Mouse (Mus musculus) kidney, adult 9 months (tissue): ENCODE measurements around the gene Trim17.

ENCODE experiments used
- DNase-seq: peaks from one replicate; pipeline ENCODE4 v3.0.0; 2022

Trim17 gene

DNA sequence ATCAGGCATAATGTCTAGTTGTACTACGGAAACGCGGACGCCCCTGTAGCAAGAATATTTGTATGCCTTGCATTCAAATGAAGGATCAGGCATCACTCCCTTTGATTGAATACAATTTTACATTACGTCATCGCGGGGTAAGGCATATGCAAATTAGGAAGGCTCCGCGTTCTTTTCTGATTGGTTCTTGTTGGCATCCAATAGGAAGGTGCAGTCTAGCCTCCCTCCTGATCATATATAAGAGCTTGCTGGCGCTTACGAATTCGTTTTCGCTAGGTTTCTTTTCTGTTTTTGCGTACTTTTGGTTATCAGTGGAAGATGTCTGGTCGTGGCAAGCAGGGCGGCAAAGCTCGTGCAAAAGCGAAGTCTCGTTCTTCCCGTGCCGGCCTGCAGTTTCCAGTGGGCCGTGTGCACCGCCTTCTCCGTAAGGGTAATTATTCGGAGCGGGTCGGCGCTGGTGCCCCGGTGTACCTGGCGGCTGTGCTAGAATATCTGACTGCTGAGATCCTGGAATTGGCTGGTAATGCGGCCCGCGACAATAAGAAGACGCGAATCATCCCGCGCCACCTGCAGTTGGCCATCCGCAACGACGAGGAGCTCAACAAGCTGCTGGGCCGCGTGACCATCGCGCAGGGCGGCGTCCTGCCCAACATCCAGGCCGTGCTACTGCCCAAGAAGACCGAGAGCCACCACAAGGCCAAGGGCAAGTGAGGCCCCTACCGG, at the start of gene Trim17, which contains the start of gene Hist3h2a:
Gene Trim17, plus strand, starts transcription at position 266 of the 723 bp plus-strand sequence.
Gene Hist3h2a, plus strand, starts transcription at position 266 of the 723 bp plus-strand sequence.
- peak; percentile 98 for DNase-seq

DNA sequence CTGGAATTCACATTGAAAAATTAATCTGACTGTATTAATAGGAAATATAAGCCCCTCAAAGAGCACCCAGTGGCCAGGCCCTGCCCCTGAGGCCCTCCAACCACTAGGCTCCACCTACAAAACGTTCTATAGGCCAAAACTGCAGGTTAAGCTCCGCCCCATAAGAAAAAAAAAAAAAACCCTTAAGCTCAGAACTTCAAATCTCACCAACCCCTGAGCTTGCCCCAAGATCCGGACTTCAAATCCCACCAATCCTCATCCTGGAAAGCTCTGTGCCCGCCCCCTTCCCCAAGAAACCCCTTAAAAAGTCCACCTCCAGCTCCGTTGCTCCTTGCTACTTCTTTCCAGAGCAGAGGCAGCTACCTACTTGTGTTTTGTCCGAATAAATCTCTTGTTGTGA, 49.6 kb upstream of the Trim17 start:
- peak; percentile 35 for DNase-seq

DNA sequence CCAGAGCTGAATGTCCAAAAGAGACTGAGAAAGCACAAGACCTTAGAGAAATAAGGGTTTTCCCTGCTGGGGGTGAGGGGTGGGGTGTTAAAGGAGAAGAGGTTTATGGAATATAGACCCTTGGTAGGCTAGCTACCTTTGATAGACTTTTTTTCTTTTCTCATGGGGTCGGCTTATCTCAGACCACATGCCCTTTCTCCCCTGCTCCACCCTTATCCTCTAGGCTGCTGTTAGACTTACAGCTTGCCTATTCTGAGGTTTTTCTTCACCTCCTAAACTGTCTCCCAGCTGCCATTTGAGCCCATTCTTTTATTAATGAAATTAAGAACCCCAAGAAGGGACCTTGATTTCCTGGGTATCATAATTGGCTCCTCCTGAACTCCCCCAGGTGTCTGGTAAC, 40.7 kb upstream of the Trim17 start:
- no peak for DNase-seq

DNA sequence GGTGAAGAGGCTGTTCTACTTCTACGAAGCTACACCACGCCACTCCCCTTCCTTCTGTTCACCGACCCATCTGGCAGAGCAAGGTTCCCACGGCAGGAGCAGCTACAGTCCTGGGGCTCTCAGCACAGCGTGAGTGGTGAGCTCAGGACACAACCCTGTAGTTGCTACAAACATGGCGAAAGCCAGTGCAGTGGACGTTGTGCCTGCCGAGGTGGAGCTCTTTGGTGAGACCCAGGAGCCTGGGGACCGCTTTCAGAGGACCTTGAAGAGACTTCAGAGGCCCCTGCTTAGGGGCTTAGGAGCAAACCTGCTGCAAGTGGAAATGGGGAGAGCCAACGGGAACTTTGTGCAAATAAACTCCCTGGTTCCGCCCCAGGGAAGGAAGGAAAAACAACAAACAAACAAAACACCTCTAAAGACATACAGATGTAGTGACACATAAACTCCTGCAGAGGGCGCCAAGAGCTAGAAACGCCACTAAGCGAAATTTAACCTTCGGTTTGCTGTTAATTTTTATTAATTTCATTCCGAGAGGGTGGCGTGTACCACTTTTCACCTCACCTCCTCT, 39.9 kb upstream of the Trim17 start:
- DNase-seq, result peak; percentile 34

DNA sequence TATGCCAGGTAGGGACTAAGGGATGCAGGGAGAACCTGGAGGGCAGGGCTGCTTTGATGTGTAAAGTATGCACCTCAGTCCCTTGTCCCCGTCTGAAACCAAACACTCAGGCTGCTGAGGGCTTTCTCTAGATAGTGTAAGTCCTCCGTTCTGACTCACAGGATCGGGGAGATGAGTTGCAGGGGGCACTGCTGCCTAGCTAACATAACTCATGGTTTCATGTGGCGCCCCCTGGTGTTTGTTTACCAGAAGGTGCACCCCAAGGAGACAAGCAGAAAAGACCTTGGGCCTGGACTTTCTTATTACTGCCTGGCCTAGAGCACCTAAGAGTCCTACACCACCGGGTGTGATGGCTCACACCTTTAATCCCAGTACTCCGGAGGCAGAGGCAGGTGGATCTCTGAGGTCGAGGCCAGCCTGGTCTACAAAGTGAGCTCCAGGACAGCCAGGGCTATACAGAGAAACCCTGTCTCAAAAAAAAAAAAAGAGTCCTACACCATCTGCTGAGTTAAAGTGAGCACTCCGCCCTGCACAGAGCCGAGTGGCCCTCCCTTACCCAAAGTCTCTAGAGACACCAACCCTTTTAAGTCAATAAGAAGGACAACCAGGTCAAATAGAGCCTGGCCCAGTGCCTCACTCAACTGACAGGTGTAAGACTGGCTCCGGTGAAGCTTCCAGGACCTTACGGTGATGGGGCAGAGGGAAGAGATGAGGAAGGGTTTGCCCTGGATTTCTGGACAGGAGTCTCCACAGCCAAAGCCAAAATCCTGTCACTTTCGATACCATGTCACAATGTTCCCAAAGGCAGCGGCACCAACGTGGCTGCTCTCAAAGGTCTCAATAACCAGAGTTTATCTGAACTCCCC, 37.4 kb upstream of the Trim17 start:
- peak; percentile 48 for DNase-seq

DNA sequence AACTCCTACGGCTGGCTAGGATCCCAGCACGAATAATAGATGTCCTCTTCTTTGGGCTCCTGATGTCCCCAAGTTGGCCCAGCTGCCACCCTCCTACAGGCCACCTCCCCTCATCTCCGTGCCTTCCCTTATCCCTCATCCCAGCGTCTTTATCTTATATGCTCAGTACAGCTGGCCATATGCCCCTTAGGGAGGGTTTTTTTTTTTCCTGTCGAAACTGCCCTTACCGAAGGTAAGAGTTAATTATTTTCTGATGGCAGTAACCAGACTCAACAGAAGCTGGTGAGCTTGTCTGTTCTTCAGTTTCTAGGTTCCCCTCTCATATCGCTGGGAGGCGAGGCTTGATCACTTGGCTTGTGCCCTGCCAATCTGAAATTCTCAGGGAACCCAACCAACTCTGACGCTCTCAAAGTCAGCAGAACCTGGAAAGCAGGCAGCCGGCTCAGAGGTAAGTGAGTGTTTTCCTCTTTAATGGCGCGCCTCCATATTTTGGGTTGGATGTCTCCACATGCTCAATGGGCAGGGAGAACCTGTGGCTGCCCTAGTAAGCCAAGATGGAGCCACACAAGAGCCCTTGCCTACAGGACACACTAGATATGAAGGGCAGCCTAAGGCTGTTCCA, 36.6 kb upstream of the Trim17 start, which contains the start of gene Btnl10:
Gene Btnl10, plus strand, starts transcription at position 164 of the 622 bp plus-strand sequence.
- DNase-seq, result no peak

DNA sequence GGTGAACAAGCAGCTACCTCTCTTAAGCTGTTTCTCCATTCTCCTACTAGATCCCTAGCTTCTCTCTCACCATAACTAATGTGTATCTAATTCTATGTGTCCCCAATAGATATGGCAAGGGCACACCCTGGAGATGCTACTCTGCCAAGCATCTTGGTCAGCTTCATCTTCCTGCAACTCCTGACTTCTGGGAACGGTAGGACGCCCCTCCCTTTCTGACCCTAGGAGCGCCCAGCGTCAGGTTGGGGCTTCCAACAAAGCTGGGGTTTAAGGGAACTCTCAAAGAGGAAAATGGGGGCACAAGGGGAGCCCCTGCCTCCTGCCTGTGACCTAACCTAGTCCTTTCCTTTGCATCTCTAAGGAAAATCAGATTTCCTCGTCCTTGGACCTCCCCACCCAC, 35.7 kb upstream of the Trim17 start:
- no peak for DNase-seq

DNA sequence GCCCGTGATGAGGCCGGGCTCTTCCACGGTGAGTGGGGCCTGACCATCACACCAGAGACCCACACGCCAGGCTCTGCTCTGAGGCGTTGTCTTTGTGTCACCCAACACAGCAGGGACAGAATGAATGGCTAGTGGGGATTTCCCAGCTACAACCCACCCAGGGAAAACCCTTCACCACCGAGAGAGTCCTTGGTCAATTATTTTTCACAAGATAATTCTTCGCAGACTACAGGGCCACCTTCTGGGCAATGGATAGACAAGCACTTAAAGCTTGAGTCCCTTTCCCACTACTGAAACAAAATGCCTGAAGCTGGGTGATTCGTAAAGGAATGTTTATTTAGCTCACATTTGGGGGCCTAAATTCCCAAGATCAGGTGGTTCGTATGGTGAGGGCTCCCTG, 32.1 kb upstream of the Trim17 start:
- DNase-seq, result no peak

DNA sequence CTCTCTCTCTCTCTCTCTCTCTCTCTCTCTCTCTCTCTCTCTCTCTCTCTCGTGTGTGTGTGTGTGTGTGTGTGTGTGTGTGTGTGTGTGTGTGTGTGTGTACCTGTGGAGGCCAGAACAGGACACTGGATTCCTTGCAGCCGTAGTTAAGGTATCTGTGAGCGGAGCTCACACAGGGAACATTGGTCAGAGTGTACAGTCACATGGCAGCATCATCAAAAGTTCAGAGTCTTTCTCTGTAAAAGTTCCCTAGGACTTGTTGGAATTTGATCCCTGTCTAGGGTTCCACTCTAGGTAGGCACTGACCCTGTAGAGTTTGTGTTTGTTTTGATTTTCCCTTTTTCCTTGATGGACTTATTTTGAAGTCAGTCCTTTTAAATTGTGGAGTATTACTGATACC, 27.8 kb upstream of the Trim17 start:
- DNase-seq, result peak; percentile 81

DNA sequence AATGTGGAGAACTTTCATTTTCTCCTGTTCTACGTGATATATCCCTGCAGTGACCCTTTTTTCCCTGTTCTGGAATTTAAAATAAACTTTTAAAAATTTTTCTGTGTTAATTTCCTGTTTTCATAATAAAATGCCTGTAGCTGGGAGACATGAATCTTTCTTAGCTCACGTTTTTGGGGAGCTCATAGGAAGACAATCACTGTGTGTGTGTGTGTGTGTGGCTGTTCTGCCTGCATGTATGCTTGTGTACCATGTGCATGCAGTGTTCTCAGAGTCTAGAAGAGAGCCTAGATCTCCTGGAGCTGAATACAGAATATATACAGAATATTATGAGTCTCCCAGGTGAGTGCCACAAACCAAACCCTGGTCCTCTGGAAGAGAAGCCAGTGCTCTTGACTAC, 27.4 kb upstream of the Trim17 start:
- DNase-seq, result no peak

DNA sequence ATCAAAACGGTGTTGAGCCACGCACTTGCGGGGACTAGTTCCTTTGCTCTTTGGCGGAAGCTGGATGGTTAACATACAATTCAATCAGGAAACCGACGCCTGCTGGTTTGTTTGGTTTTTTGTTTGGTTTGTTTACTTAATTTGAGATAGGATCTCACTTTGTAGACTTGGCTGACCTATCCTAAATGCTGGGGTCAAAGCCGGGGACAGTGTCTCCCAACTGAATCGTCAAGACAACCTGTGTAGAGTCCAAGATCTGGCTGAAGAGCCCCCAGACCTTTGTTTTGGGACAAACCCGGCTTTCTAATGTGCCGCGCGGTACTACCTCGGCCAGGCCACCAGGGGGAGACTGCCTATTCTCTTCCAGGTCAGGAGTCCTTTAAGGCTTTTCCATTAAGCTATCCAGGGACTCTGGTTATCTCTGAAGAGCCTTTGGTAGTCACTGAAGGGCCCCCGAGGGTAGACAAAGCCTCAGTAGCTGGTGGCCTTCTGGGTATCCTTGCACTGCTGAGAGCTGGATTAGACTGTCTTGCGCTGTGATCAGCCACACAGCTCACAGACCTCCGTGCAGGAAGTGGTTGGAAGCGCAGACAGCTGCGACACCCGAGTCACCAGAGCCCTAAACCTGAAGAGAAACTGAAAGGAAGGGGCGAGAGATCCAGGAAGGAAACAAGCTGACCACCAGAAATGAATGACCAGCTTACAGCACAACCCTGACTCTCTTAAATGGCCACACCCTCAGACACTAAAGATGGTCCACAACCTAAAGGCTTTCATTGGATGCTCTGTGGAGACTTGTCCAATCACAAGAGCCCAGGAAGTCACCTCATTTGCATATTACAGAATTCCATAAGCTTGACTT, 26.5 kb upstream of the Trim17 start:
- DNase-seq, result peak; percentile 71

DNA sequence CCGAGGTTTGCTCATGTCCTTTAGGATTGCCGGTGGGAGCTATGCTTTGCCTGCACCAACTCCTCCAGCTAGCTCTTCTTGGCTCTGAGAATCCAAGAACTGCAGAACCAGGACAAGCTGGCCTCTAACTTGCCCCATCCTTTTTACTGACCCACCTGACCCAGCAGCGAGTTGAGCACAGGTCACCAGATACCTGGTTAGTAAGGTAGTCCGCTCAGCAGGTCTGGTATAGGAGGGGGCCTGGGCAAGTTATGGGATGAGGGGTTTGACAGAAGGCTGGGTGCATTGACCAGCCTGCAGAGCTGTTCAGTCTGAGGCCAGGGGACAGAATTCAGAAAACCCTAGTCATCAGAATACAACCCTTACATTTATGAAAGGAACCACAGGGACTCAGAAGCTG, 25.4 kb upstream of the Trim17 start:
- no peak for DNase-seq

DNA sequence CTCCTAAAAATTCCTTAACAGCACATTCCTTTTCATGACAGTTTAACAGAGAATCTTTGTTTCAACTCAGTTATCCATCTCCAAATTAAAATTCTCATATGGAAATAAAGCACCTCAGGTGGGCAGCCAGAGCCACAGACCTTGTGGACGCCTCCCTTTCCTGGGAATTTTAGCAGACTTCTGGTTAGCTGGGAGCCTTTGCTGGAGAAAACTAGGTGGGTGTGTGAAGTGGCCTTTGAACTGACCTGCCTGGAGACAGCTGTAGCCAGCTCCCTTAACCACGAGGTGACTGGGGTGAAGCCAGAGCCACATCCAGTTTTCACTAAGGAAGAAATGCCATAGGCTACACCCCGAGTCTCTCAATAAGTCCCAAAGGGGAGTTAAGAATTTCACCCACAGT, 24.8 kb upstream of the Trim17 start:
- DNase-seq, result peak; percentile 67

DNA sequence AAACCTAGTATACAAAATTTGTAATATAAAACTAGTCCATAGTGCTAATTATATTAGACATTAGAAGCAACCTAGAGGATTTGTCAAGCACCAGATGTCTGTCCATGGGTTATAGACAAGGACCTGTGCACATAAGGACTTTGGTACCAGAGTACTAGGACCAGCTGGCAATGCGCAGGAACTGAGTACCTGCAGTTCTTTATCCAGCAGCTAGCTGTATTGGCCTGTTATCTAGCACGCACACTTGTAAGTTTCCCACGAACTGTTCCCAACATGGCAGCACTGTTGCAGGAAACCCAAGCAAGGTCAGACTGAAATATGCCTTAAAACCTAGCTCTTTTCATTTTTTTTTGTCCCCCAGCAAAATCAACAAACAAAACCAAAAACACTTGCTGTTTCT, 24.2 kb upstream of the Trim17 start:
- no peak for DNase-seq

DNA sequence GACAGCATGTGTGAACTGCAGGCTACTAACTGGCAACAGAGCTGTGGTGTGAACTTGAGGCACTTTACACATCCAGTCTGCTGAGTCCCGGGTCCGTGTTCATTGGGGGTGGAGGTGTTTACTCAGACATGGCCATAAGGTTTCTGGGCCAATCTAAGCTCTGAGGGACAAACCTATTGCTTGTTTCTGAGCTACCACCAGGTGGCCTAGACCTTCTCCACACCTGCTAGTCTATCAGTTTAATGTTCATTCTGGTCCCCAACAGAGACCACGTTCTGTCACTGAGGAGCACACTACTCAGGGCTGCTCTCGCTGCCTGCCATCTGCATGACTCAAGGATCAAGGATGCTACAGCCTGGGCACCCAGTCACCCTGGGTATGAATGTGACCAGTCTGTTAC, 22.9 kb upstream of the Trim17 start:
- DNase-seq, result no peak

DNA sequence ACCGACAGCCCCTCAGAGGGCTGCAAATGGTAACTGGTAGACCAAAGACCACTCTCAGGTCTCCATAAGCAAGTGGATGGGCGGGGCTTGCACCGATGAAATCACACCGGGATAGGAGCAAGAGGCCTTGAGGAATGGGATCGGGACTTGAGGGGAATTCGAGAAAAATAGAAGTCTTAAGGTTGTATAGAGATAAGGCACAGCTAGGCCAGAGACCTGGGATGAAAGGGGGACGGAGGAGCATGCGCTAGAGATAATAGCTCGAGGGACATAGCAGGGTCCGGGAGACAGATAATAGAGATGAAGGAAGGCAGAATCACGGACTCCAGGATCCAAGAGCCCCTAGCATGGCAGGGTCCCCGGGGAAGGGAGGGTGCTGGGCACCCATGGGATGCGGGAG, 16.6 kb upstream of the Trim17 start:
- DNase-seq, result no peak

DNA sequence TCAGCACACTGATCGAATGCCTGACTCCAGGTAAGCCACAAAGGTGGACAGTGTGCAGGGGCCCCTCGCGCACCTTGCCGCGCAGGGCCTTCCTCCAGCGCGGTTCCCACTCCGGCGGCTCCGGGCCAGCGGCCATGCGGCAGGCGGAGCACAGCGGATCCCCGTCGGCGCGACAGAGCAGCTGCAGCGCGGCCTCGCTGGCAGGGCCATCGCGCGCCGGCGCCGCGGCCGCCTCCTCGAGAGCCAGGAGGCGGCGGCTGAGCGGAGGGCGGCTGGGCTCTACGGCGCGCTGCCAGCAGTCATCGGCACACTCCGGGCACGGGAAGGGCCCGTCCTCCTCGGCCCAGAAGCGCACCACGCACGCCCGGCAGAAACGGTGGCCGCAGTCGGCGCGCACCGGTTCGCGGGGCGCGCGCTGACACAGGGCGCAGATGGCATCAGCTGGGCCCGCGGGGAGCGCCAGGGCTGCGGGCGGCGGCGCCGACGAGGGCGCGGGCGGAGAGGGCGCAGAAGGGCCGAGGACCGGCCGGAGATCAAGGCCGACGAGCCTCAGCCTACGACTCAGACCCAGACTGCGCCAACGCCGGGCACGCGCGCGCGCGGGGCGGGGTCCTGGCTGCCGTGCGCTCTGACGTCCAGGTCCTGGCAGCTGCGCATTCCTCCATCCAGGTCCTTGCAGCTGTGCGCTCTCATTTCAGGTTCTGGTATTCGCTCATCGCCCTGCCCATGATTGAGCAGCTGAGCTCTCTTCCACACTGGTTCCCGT, 16.0 kb upstream of the Trim17 start, which contains the start of gene Rnf187:
Gene Rnf187, minus strand, starts transcription at position 595 of the 766 bp plus-strand sequence.
- DNase-seq, result peak; percentile 95

DNA sequence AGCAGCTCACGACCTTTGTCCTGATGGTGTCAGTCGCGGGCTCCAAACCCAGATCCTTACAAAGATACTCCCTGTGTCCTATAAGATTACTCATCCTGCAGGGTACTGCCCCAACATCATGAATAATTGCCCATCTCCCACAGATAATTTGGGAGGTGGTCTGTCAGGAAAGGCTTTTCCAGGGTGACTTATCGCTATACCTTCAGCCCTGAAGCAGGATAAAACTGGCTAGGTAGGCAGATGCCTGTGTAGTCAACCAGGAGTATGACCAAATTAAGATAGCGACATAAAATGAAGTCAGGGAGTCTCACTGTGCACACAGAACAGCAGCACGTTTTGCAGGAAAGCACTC, 15.4 kb upstream of the Trim17 start:
- no peak for DNase-seq

DNA sequence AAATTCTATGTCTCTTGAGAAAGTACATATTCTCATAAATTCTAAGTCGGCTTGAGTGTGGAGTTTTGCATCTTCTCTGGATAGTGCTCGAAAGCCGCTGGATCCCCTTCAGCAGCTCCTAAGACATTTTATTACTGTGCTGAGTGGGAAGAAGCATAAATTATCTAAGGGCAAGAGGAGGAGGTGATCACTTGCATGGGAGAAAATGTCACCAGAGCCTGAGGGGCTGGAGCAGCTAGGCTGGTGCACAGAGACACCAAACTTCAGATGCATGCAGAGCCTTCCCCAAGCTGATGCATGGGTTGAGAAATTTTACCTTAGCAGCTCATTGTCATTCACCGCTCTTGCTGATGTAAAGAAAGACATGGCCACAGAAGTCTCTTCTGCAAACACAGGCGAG, 10.3 kb upstream of the Trim17 start:
- no peak for DNase-seq

DNA sequence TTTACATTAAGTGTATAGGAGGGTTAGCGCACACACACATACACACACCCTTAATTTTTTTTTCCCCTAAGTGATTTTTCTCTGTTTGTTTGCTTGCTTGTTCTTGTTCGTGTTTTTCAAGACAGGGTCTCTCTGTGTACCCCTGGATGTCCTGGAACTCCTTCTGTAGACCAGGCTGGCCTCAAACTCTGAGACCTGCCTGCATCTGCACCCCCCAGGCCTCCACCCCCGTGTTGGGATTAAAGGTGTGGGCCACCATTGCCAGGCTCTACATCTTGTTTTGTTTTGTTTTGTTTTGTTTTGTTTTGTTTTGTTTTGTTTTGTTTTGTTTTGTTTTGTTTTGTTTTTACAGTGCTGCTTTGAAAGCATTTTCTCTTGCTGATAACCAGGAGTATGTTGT, 7.2 kb upstream of the Trim17 start:
- no peak for DNase-seq

DNA sequence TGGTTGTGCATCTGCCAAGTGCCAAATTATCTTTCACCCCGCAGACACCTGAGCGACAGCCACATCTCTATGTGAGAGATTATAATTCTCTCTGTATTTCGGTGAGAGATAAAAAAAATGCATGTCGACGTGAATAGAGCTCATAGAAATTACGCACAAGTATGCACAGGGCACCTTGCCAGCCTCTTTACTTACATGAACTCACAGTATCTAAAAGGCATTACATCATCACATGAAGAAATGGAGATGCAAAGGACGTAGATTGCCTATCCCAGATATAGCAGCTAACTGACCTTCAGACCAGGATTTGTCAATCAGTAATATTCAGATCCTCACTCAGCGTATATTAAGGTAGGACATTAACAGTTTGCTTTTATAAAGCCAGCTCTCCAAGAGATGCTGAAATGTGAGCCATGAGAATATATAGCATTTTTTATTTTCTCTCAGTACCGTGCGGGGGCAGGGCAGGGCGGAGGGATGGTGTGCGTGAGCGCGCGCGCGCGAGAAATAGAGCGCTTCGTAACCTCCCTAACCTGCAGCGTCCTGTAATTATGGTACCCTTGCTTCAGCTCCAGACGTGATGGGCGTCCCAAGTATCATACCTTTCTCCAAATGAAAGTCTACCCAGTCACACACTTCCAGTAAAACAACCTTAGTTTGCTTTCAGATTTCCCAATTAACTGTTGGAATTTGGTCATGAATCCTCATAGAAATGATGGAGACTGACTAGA, 6.5 kb upstream of the Trim17 start:
- DNase-seq, result no peak
